Mouse (Mus musculus): ENCODE data around the gene Mecom. TPM values are rescaled to one million over a fixed set of nuclear protein-coding genes. Genes with fewer than 3 reads are reported as not detected.

The Mecom gene
- polyA plus RNA-seq, 1 experiment from 2014 or later = 13.7 TPM

- H3K4me3 ChIP-seq (replicated peaks; ENCODE audit: low read length) = 0 out of 2 replicates have a peak overlapping the region, but pooled peaks have one; percentile 29
- H3K36me3 ChIP-seq (replicated peaks; ENCODE audit: control insufficient read depth, insufficient read depth) = no peaks in the 10 kb centered on the region
- ATAC-seq (ENCODE audit: low FRiP score) (no peak), DNase-seq (ENCODE audit: low spot score) (no peak)
- WGBS = 6% methylated on average over 9 of the region's 9 CpGs
- H3K27me3 ChIP-seq (ENCODE audit: control insufficient read depth, insufficient read depth, low read length) = peaks cover 61% of the 10 kb centered on the region
- H3K4me1 ChIP-seq (replicated peaks; ENCODE audit: control insufficient read depth, insufficient read depth, low read length) = peaks cover 10% of the 10 kb centered on the region; the same call in 1 of the 2 replicates
- no peaks in the 10 kb centered on the region for H3K9me3 ChIP-seq (ENCODE audit: control insufficient read depth, low read length)
- peak overlapping the region; percentile 54 for H3K4me2 ChIP-seq (replicated peaks)
- no peak overlapping the region for H3K9ac ChIP-seq
- no peak overlapping the region for H3K27ac ChIP-seq
Measured at GRCm38 (mm10) chr3:30515795-30516170, 32.0 kb downstream of the Mecom start.

GRCm38 (mm10) chr3:30514901-30515794 lies 32.7 kb downstream of the Mecom start:
- peaks cover 67% of the 10 kb centered on the region for H3K27me3 ChIP-seq (ENCODE audit: control insufficient read depth, insufficient read depth, low read length)

GRCm38 (mm10) chr3:30514051-30514754 lies 33.6 kb downstream of the Mecom start:
- Histone ChIP-seq H3K27me3 (ENCODE audit: control insufficient read depth, insufficient read depth, low read length) (peaks cover 77% of the 10 kb centered on the region), H3K36me3 (replicated peaks; ENCODE audit: control insufficient read depth, insufficient read depth) (no peaks in the 10 kb centered on the region), H3K9ac (peak overlapping the region; percentile 41; the same call in 1 of the 2 replicates), H3K27ac (no peak overlapping the region), H3K4me1 (replicated peaks; ENCODE audit: control insufficient read depth, insufficient read depth, low read length) (peaks cover 10% of the 10 kb centered on the region; the same call in 1 of the 2 replicates), H3K4me3 (replicated peaks; ENCODE audit: low read length) (peak overlapping the region; percentile 29), H3K9me3 (ENCODE audit: control insufficient read depth, low read length) (no peaks in the 10 kb centered on the region), H3K4me2 (replicated peaks) (peak overlapping the region; percentile 54)
- ATAC-seq (ENCODE audit: low FRiP score) = no peak
- peak; percentile 66 for DNase-seq (ENCODE audit: low spot score)
- under 1% methylated on average over 52 of the region's 52 CpGs for WGBS

More at GRCm38 (mm10) chr3:30514901-30515794, 32.7 kb downstream of the Mecom start:
- Histone ChIP-seq H3K9ac (no peak overlapping the region; the same call in 1 of the 2 replicates), H3K4me1 (replicated peaks; ENCODE audit: control insufficient read depth, insufficient read depth, low read length) (peaks cover 10% of the 10 kb centered on the region; the same call in 1 of the 2 replicates), H3K9me3 (ENCODE audit: control insufficient read depth, low read length) (no peaks in the 10 kb centered on the region), H3K36me3 (replicated peaks; ENCODE audit: control insufficient read depth, insufficient read depth) (no peaks in the 10 kb centered on the region), H3K4me3 (replicated peaks; ENCODE audit: low read length) (peak overlapping the region; percentile 29), H3K4me2 (replicated peaks) (peak overlapping the region; percentile 54), H3K27ac (no peak overlapping the region)
- DNase-seq (ENCODE audit: low spot score) (peak; percentile 67), ATAC-seq (ENCODE audit: low FRiP score) (peak; percentile 88)
- under 1% methylated on average over 62 of the region's 62 CpGs for WGBS

GRCm38 (mm10) chr3:30513314-30513997 lies 34.4 kb downstream of the Mecom start:
- ATAC-seq (ENCODE audit: low FRiP score) = no peak
- Histone ChIP-seq H3K9ac (peak overlapping the region; percentile 41; the same call in 1 of the 2 replicates), H3K4me2 (replicated peaks) (peak overlapping the region; percentile 54), H3K4me3 (replicated peaks; ENCODE audit: low read length) (peak overlapping the region; percentile 29), H3K27me3 (ENCODE audit: control insufficient read depth, insufficient read depth, low read length) (peaks cover 83% of the 10 kb centered on the region), H3K36me3 (replicated peaks; ENCODE audit: control insufficient read depth, insufficient read depth) (no peaks in the 10 kb centered on the region), H3K4me1 (replicated peaks; ENCODE audit: control insufficient read depth, insufficient read depth, low read length) (peaks cover 10% of the 10 kb centered on the region; the same call in 1 of the 2 replicates), H3K9me3 (ENCODE audit: control insufficient read depth, low read length) (no peaks in the 10 kb centered on the region), H3K27ac (no peak overlapping the region)
- no peak for DNase-seq (ENCODE audit: low spot score)
- 5% methylated on average over 16 of the region's 16 CpGs for WGBS

GRCm38 (mm10) chr3:30512459-30513030 lies 35.3 kb downstream of the Mecom start:
- 7% methylated on average over 12 of the region's 12 CpGs for WGBS

GRCm38 (mm10) chr3:30511796-30512195 lies 36.0 kb downstream of the Mecom start:
- no peak overlapping the region for H3K27ac ChIP-seq
- WGBS = 17% methylated on average over 7 of the region's 7 CpGs
- no peak overlapping the region for H3K4me2 ChIP-seq (replicated peaks)
- H3K9ac ChIP-seq = no peak overlapping the region
- ATAC-seq (ENCODE audit: low FRiP score) = no peak
- H3K27me3 ChIP-seq (ENCODE audit: control insufficient read depth, insufficient read depth, low read length) = peaks cover 81% of the 10 kb centered on the region
- no peaks in the 10 kb centered on the region for H3K36me3 ChIP-seq (replicated peaks; ENCODE audit: control insufficient read depth, insufficient read depth)
- H3K4me1 ChIP-seq (replicated peaks; ENCODE audit: control insufficient read depth, insufficient read depth, low read length) = peaks cover 14% of the 10 kb centered on the region; the same call in 1 of the 2 replicates
- no peaks in the 10 kb centered on the region for H3K9me3 ChIP-seq (ENCODE audit: control insufficient read depth, low read length)
- no peak overlapping the region for H3K4me3 ChIP-seq (replicated peaks; ENCODE audit: low read length)
- no peak for DNase-seq (ENCODE audit: low spot score)

More at GRCm38 (mm10) chr3:30512459-30513030, 35.3 kb downstream of the Mecom start:
- DNase-seq (ENCODE audit: low spot score) (no peak), ATAC-seq (ENCODE audit: low FRiP score) (no peak)
- H3K4me3 ChIP-seq (replicated peaks; ENCODE audit: low read length) = no peak overlapping the region
- no peaks in the 10 kb centered on the region for H3K36me3 ChIP-seq (replicated peaks; ENCODE audit: control insufficient read depth, insufficient read depth)
- no peak overlapping the region for H3K4me2 ChIP-seq (replicated peaks)
- H3K9ac ChIP-seq = no peak overlapping the region
- peaks cover 84% of the 10 kb centered on the region for H3K27me3 ChIP-seq (ENCODE audit: control insufficient read depth, insufficient read depth, low read length)
- H3K4me1 ChIP-seq (replicated peaks; ENCODE audit: control insufficient read depth, insufficient read depth, low read length) = peaks cover 12% of the 10 kb centered on the region; the same call in 1 of the 2 replicates
- H3K27ac ChIP-seq = no peak overlapping the region
- no peaks in the 10 kb centered on the region for H3K9me3 ChIP-seq (ENCODE audit: control insufficient read depth, low read length)

GRCm38 (mm10) chr3:30511062-30511640 lies 36.7 kb downstream of the Mecom start:
- Histone ChIP-seq H3K9me3 (ENCODE audit: control insufficient read depth, low read length) (no peaks in the 10 kb centered on the region), H3K4me1 (replicated peaks; ENCODE audit: control insufficient read depth, insufficient read depth, low read length) (peaks cover 14% of the 10 kb centered on the region; the same call in 1 of the 2 replicates), H3K9ac (no peak overlapping the region), H3K27ac (no peak overlapping the region), H3K4me3 (replicated peaks; ENCODE audit: low read length) (no peak overlapping the region), H3K27me3 (ENCODE audit: control insufficient read depth, insufficient read depth, low read length) (peaks cover 76% of the 10 kb centered on the region), H3K4me2 (replicated peaks) (no peak overlapping the region), H3K36me3 (replicated peaks; ENCODE audit: control insufficient read depth, insufficient read depth) (no peaks in the 10 kb centered on the region)
- DNase-seq (ENCODE audit: low spot score) = no peak
- 19% methylated on average over 4 of the region's 4 CpGs for WGBS
- ATAC-seq (ENCODE audit: low FRiP score) = no peak

GRCm38 (mm10) chr3:30510646-30511045 lies 37.2 kb downstream of the Mecom start:
- 12% methylated on average over 8 of the region's 8 CpGs for WGBS
- H3K4me3 ChIP-seq (replicated peaks; ENCODE audit: low read length) = no peak overlapping the region

More at GRCm38 (mm10) chr3:30510646-30511045, 37.2 kb downstream of the Mecom start:
- H3K27ac ChIP-seq = no peak overlapping the region
- peaks cover 76% of the 10 kb centered on the region for H3K27me3 ChIP-seq (ENCODE audit: control insufficient read depth, insufficient read depth, low read length)
- no peaks in the 10 kb centered on the region for H3K36me3 ChIP-seq (replicated peaks; ENCODE audit: control insufficient read depth, insufficient read depth)
- H3K4me2 ChIP-seq (replicated peaks) = peak overlapping the region; percentile 66; the same call in 1 of the 2 replicates
- ATAC-seq (ENCODE audit: low FRiP score) (no peak), DNase-seq (ENCODE audit: low spot score) (no peak)
- no peak overlapping the region for H3K9ac ChIP-seq
- H3K9me3 ChIP-seq (ENCODE audit: control insufficient read depth, low read length) = no peaks in the 10 kb centered on the region
- H3K4me1 ChIP-seq (replicated peaks; ENCODE audit: control insufficient read depth, insufficient read depth, low read length) = peaks cover 14% of the 10 kb centered on the region; the same call in 1 of the 2 replicates

Data from hindbrain, embryonic 14.5 days (tissue).